Mouse (Mus musculus): Measurements from ENCODE around the gene Vmn2r36. TPM values are rescaled to one million over a fixed set of nuclear protein-coding genes. Genes with fewer than 3 reads are reported as not detected.
"Not testable (repeated sequence)": the region's sequence is repeated elsewhere in the genome, so short reads cannot be mapped to it uniquely, and the experiment has no call there.

Vmn2r36 gene
- total RNA-seq (2021) = not detected
- long read RNA-seq, experiment 1 = 0 reads
- long read RNA-seq, experiment 2 = 0 reads

DNA sequence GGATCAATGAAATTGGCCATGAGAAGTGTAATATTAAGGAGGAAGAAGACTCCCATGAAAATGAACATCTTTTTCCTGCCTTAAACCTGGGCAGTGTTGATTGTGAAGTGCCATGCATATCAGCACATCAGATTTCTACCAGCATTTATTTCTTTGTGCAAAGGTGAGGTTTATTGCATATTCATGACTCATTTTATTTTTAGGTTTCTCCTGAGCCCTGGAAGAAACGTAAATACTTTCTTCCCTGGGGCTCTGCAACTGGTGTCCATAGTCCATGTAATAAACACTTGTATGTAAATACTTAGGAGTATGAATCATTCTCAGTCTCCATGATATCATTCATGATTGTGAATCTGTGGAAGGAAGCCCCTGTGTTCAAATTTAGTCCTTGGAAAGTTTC, at the start of gene Vmn2r36:
TSS of gene Vmn2r36 (minus strand) at position 101 of the 400 bp plus-strand sequence.
- intact Hi-C loops (cut with DNase I); DNase-seq: not testable (repeated sequence)

Other genes with a start within 250 kb of the Vmn2r36 start
- gene Vmn2r34, start 213.0 kb downstream of the Vmn2r36 start, total RNA-seq (2021) = not detected
- not detected for gene Vmn2r35, start 82.6 kb downstream of the Vmn2r36 start, total RNA-seq (2021)

All from gastrocnemius, postnatal 36 days (tissue).